Mouse (Mus musculus): ENCODE measurements at regions not wholly inside any gene's neighbourhood (a gene's known extent, or its start where the extent isn't known, plus 50 kb on each side); places are given as distances from the start of the nearest gene placed in this dataset.

DNA sequence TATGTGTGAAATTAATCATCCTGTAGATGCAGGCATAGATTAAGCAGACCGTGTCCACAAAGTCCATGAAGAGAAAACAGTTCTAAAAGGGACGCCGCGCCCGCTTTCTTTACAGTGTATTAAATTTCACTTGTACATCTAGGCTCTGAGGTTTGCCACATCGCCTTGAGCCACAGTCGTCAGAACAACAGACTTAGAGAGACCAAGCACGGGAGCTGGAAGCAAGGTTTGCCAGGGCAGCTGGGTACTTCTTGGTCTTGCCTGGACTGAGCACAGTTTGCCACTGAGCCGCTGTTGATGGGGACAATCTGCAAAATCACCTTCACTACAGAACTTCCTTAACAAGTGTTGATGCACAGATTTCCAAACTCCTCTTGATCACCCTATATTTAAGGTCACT lies 998.6 kb downstream of the Adgrl2 start:
- Histone ChIP-seq H3K36me3 (no peaks in the 10 kb centered on the region), H3K9me3 (no peaks in the 10 kb centered on the region), H3K9ac (0 out of 2 replicates have a peak overlapping the region, but pooled peaks have one; percentile 17), H3K4me1 (peaks cover 14% of the 10 kb centered on the region), H3K27me3 (no peaks in the 10 kb centered on the region), H3K27ac (no peak overlapping the region), H3K4me3 (no peak overlapping the region), H3K4me2 (peak overlapping the region; percentile 34)
- 20% methylated on average over 9 of the region's 9 CpGs for WGBS
- ATAC-seq (ENCODE audit: insufficient number of reproducible peaks, insufficient read depth, low FRiP score, low TSS enrichment, low read depth): no peak

DNA sequence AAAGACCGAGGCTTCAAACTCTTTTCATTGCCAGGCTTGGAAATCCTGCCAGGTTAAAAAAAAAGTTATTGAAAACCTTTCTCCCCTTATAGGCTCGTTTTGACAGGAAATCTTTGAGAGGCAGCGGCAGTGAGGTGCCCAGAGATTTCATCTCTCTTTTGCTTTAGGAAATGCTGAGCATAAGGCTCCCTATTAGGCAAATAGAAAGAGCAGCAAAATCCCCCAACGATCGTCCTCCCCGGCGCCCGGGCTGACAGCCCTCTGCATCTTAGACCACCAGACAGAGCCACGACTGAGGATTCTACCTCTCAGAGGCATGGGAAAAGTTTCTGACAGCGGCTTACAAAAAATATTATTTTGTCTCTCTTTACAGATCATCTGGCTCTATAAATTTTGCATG lies 999.5 kb downstream of the Adgrl2 start:
- Histone ChIP-seq H3K4me3 (peak overlapping the region; percentile 34), H3K27me3 (no peaks in the 10 kb centered on the region), H3K9ac (peak overlapping the region; percentile 51), H3K4me2 (peak overlapping the region; percentile 56), H3K27ac (no peak overlapping the region), H3K9me3 (no peaks in the 10 kb centered on the region), H3K4me1 (peaks cover 14% of the 10 kb centered on the region), H3K36me3 (no peaks in the 10 kb centered on the region)
- no peak for ATAC-seq (ENCODE audit: insufficient number of reproducible peaks, insufficient read depth, low FRiP score, low TSS enrichment, low read depth)
- WGBS: 15% methylated on average over 10 of the region's 10 CpGs

DNA sequence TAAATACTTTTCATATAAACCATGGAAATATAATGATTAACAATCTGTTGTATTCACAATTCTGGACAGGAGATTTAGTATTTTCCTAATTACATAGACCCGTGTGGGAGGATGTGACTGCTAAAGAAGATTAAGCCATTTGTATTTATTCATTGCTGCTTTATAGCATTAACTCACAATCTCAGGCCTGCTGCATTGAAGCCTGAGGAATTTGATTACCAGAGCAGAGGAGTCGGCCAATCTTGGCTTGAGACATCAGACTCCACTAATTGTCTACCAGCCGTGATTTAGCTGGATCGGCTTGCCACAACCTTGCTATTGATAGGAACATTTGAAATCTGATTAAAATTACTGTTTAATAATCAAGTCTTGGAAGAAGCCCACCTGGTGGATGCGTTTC lies 1007.5 kb downstream of the Adgrl2 start:
- H3K4me1 ChIP-seq: 0 out of 2 replicates have a peak, but pooled peaks cover 5% of the 10 kb centered on the region
- WGBS: 51% methylated on average over 5 of the region's 5 CpGs
- no peak overlapping the region for H3K4me3 ChIP-seq
- no peak overlapping the region for H3K9ac ChIP-seq
- no peaks in the 10 kb centered on the region for H3K27me3 ChIP-seq
- no peak for ATAC-seq (ENCODE audit: insufficient number of reproducible peaks, insufficient read depth, low FRiP score, low TSS enrichment, low read depth)
- H3K27ac ChIP-seq: no peak overlapping the region
- no peak overlapping the region for H3K4me2 ChIP-seq
- no peaks in the 10 kb centered on the region for H3K9me3 ChIP-seq
- H3K36me3 ChIP-seq: no peaks in the 10 kb centered on the region

DNA sequence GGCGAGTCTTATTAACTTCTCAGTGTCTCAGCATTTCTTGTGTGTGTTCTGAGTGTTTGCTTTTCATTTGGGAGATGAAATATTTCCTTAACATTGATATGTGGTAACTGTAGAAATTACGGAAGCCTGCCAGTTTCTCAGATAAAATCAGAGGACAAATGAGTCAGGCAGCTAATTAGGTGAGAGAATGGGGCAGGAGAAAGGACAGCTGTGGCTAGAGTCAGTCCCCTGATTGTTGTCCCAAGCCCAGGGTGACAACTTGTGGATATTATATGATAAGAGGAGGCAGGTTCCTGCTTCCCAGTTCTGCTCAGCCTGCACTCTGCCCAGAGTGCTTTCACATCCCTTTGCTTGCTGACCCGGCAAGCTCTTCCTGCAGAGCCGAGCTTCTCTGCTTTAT lies 1008.7 kb downstream of the Adgrl2 start:
- Histone ChIP-seq H3K4me1 (0 out of 2 replicates have a peak, but pooled peaks cover 5% of the 10 kb centered on the region), H3K9ac (no peak overlapping the region), H3K36me3 (no peaks in the 10 kb centered on the region), H3K4me3 (no peak overlapping the region), H3K4me2 (no peak overlapping the region), H3K27ac (no peak overlapping the region), H3K9me3 (no peaks in the 10 kb centered on the region), H3K27me3 (no peaks in the 10 kb centered on the region)
- ATAC-seq (ENCODE audit: insufficient number of reproducible peaks, insufficient read depth, low FRiP score, low TSS enrichment, low read depth): no peak
- WGBS: 66% methylated on average over 4 of the region's 4 CpGs

DNA sequence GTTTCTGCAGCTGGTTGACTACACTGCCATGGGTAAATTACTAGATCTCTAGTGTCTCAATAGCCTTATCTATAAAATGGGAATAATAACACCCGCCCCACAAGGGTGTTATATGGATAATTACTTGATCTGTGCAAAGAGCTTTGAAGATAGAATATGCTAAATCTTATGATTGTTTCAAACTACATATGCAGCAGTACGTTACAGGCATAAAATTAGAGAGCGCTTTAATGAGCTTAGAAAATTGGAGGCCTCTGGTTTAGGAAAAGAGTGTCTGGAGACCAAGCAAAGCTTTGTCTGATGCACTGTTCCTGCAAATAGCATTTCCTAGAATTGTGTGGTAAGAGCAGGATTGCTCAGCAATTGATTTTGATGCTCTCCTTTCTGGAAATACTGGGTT lies 1013.8 kb downstream of the Adgrl2 start:
- no peaks in the 10 kb centered on the region for H3K27me3 ChIP-seq
- H3K4me2 ChIP-seq: no peak overlapping the region
- WGBS: 78% methylated on average over 3 of the region's 3 CpGs
- ATAC-seq (ENCODE audit: insufficient number of reproducible peaks, insufficient read depth, low FRiP score, low TSS enrichment, low read depth): no peak
- H3K36me3 ChIP-seq: no peaks in the 10 kb centered on the region
- no peaks in the 10 kb centered on the region for H3K4me1 ChIP-seq
- H3K9ac ChIP-seq: no peak overlapping the region
- H3K27ac ChIP-seq: no peak overlapping the region
- H3K9me3 ChIP-seq: no peaks in the 10 kb centered on the region
- H3K4me3 ChIP-seq: no peak overlapping the region

DNA sequence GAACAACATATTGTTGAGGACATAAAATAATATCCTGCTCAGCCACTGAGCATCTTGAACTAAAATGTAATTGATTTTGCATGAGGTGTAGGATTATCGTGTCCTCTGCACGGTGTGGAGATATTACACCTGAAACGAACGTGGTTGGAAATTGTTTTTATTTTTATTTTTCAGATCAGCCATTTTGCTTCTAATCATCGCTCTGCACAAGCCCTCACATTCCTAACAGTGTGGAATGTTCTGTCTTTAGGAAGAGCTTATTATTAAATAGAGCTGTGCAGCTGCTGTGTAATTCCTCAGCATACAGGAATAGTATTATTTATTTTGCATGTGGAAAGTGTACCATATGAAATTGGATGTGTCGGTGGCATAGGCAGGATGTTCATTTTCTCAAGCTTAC lies 1014.3 kb downstream of the Adgrl2 start:
- Histone ChIP-seq H3K9me3 (no peaks in the 10 kb centered on the region), H3K27ac (no peak overlapping the region), H3K4me1 (no peaks in the 10 kb centered on the region), H3K4me3 (no peak overlapping the region), H3K4me2 (no peak overlapping the region), H3K27me3 (no peaks in the 10 kb centered on the region), H3K9ac (no peak overlapping the region), H3K36me3 (no peaks in the 10 kb centered on the region)
- 79% methylated on average over 6 of the region's 6 CpGs for WGBS
- no peak for ATAC-seq (ENCODE audit: insufficient number of reproducible peaks, insufficient read depth, low FRiP score, low TSS enrichment, low read depth)

GRCm38 (mm10) chr3:147975500-147975899 lies 1014.9 kb downstream of the Adgrl2 start:
- H3K4me2 ChIP-seq: no peak overlapping the region
- H3K27ac ChIP-seq: no peak overlapping the region
- 86% methylated on average over 10 of the region's 10 CpGs for WGBS
- H3K9ac ChIP-seq: no peak overlapping the region
- H3K27me3 ChIP-seq: no peaks in the 10 kb centered on the region
- no peak for ATAC-seq (ENCODE audit: insufficient number of reproducible peaks, insufficient read depth, low FRiP score, low TSS enrichment, low read depth)
- no peaks in the 10 kb centered on the region for H3K36me3 ChIP-seq
- no peaks in the 10 kb centered on the region for H3K9me3 ChIP-seq
- H3K4me1 ChIP-seq: no peaks in the 10 kb centered on the region
- H3K4me3 ChIP-seq: no peak overlapping the region

DNA sequence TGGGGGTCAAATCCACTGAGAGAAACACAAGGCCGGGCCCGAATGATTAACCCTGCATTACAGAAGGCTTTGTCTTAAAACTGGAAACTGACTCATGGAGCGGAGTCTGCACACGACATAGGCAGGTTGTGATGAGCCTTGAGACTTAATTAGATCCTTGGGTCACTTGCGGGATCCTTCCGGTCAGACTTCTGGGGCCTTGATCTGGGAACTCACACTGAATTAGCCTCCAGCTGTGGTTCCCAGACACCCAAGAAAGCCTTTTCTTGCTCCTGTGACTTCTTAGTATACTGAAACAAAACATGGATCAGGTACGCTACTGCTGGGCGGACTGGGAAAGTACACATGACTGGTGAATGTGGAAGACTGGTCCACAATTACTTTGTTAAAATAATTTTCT lies 1015.8 kb downstream of the Adgrl2 start:
- Histone ChIP-seq H3K9ac (no peak overlapping the region), H3K4me2 (no peak overlapping the region), H3K27me3 (no peaks in the 10 kb centered on the region), H3K9me3 (no peaks in the 10 kb centered on the region), H3K27ac (no peak overlapping the region), H3K36me3 (no peaks in the 10 kb centered on the region), H3K4me3 (no peak overlapping the region), H3K4me1 (no peaks in the 10 kb centered on the region)
- 67% methylated on average over 8 of the region's 8 CpGs for WGBS
- no peak for ATAC-seq (ENCODE audit: insufficient number of reproducible peaks, insufficient read depth, low FRiP score, low TSS enrichment, low read depth)

DNA sequence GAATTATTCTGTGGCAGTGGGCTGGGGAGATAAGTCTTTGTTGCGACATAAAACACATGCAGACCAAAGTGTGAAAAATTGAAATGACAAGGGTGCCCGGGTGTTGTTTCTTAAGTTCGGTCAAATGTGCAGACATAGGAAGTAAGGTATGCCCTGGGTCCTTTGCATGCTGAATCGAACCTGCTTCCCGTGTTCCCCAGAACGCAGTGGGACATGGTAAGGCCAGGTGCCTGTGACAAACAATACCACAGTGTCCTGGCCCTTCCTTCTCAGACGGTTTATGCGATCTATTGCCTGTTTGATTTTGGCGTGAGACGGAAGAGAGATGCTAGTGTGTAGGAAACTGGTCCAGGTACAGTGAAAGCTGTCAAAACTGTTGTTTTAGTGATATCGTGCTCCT lies 1022.1 kb downstream of the Adgrl2 start:
- Histone ChIP-seq H3K9ac (no peak overlapping the region), H3K27me3 (no peaks in the 10 kb centered on the region), H3K4me2 (no peak overlapping the region), H3K36me3 (no peaks in the 10 kb centered on the region), H3K4me3 (no peak overlapping the region), H3K4me1 (peaks cover 25% of the 10 kb centered on the region), H3K9me3 (no peaks in the 10 kb centered on the region), H3K27ac (no peak overlapping the region)
- 63% methylated on average over 11 of the region's 11 CpGs for WGBS
- no peak for ATAC-seq (ENCODE audit: insufficient number of reproducible peaks, insufficient read depth, low FRiP score, low TSS enrichment, low read depth)

GRCm38 (mm10) chr3:147967866-147968265 lies 1022.5 kb downstream of the Adgrl2 start:
- 28% methylated on average over 9 of the region's 9 CpGs for WGBS
- ATAC-seq (ENCODE audit: insufficient number of reproducible peaks, insufficient read depth, low FRiP score, low TSS enrichment, low read depth): no peak
- H3K4me2 ChIP-seq: no peak overlapping the region

GRCm38 (mm10) chr3:147967261-147967660 lies 1023.1 kb downstream of the Adgrl2 start:
- Histone ChIP-seq H3K9ac (no peak overlapping the region), H3K27me3 (no peaks in the 10 kb centered on the region), H3K4me3 (no peak overlapping the region), H3K4me1 (peaks cover 29% of the 10 kb centered on the region), H3K36me3 (no peaks in the 10 kb centered on the region), H3K4me2 (no peak overlapping the region), H3K27ac (no peak overlapping the region), H3K9me3 (no peaks in the 10 kb centered on the region)
- no peak for ATAC-seq (ENCODE audit: insufficient number of reproducible peaks, insufficient read depth, low FRiP score, low TSS enrichment, low read depth)
- WGBS: 68% methylated on average over 3 of the region's 3 CpGs

More at GRCm38 (mm10) chr3:147967866-147968265, 1022.5 kb downstream of the Adgrl2 start:
- H3K36me3 ChIP-seq: no peaks in the 10 kb centered on the region
- no peak overlapping the region for H3K4me3 ChIP-seq
- no peaks in the 10 kb centered on the region for H3K27me3 ChIP-seq
- H3K9ac ChIP-seq: no peak overlapping the region
- H3K9me3 ChIP-seq: no peaks in the 10 kb centered on the region
- peaks cover 29% of the 10 kb centered on the region for H3K4me1 ChIP-seq
- H3K27ac ChIP-seq: no peak overlapping the region

DNA sequence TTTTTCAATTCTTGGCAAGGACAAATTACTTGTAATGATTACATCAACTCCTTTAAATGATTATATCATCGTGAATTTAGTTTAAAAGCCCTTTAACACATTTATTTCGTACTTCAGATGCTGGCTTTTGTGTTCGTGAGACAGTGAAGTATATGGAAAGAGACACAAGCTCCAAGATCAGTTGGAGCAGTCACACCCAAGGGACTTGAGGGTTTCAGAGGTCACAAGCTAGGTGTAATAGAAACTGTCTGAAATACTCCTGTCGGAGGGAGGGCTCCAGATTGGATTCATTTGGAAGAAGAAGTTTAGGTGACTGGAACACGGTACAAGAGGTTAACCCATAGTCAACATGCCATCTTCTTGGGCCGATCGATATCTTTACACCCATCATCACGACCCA lies 1023.5 kb downstream of the Adgrl2 start:
- Histone ChIP-seq H3K27ac (no peak overlapping the region), H3K27me3 (no peaks in the 10 kb centered on the region), H3K4me2 (no peak overlapping the region), H3K36me3 (no peaks in the 10 kb centered on the region), H3K4me1 (peaks cover 29% of the 10 kb centered on the region), H3K9ac (no peak overlapping the region), H3K9me3 (no peaks in the 10 kb centered on the region), H3K4me3 (no peak overlapping the region)
- ATAC-seq (ENCODE audit: insufficient number of reproducible peaks, insufficient read depth, low FRiP score, low TSS enrichment, low read depth): no peak
- WGBS: 69% methylated on average over 8 of the region's 8 CpGs

DNA sequence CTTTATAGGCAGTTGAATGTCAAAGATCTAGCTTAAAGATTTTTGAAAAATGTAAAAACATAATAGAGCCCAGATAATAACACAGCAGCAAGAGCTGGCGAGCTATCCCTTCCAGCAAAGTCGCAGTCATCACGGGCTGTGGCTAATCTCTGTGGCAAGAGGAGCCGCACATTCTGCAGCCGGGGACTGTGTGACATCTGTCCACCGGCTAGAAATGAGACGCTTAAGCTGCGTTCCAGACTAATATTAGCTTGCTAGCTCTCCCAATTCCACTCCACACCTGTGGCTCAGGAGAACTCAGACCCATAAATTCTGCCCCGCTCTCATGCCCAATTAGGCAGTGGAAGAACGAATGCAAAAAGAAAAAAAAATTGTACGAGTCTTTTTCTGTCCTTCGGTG lies 1024.0 kb downstream of the Adgrl2 start:
- no peak overlapping the region for H3K4me2 ChIP-seq
- H3K9ac ChIP-seq: no peak overlapping the region
- no peak for ATAC-seq (ENCODE audit: insufficient number of reproducible peaks, insufficient read depth, low FRiP score, low TSS enrichment, low read depth)
- 42% methylated on average over 12 of the region's 12 CpGs for WGBS
- no peaks in the 10 kb centered on the region for H3K9me3 ChIP-seq
- no peaks in the 10 kb centered on the region for H3K36me3 ChIP-seq
- no peak overlapping the region for H3K27ac ChIP-seq
- no peaks in the 10 kb centered on the region for H3K27me3 ChIP-seq
- no peak overlapping the region for H3K4me3 ChIP-seq
- peaks cover 29% of the 10 kb centered on the region for H3K4me1 ChIP-seq
